Mouse (Mus musculus) cerebellum, postnatal 14 days (tissue): ENCODE results near the gene Tgtp2.
A peak's percentile ranks its signal among the peaks of the same experiment; 100 is the strongest.
"Not testable (repeated sequence)": the region's sequence is repeated elsewhere in the genome, so short reads cannot be mapped to it uniquely, and the experiment has no call there.

Experiments used
- DNase-seq, 2 experiments: peaks; one replicate each; pipeline ENCODE4 v3.0.0; 2021; ENCODE audit warnings: mixed read lengths in 2 of 2

Gene Tgtp2

GRCm38 (mm10) chr11:49063713-49064469, at the start of gene Tgtp2:
Gene Tgtp2, minus strand, starts transcription at chr11:49064206.
- not testable (repeated sequence) for DNase-seq

- no peak for DNase-seq
Observed at GRCm38 (mm10) chr11:49112624-49113219, 48.7 kb upstream of the Tgtp2 start.

- DNase-seq = no peak
Observed at GRCm38 (mm10) chr11:49111000-49111399, 47.0 kb upstream of the Tgtp2 start.

GRCm38 (mm10) chr11:49108833-49109232, 44.8 kb upstream of the Tgtp2 start:
- peak; percentile 8 to 37 for DNase-seq

- DNase-seq = no peak
Observed at GRCm38 (mm10) chr11:49107650-49108537, 43.9 kb upstream of the Tgtp2 start.

GRCm38 (mm10) chr11:49105752-49106151, 41.7 kb upstream of the Tgtp2 start:
- no peak for DNase-seq

- DNase-seq = peak; percentile 90 to 96
Observed at GRCm38 (mm10) chr11:49103047-49103693, 39.2 kb upstream of the Tgtp2 start.

- no peak for DNase-seq
Observed at GRCm38 (mm10) chr11:49101500-49101899, 37.5 kb upstream of the Tgtp2 start.

- no peak for DNase-seq
Observed at GRCm38 (mm10) chr11:49100409-49100808, 36.4 kb upstream of the Tgtp2 start.

- no peak for DNase-seq
Observed at GRCm38 (mm10) chr11:49095367-49095766, 31.4 kb upstream of the Tgtp2 start.

- DNase-seq = no peak
Observed at GRCm38 (mm10) chr11:49093861-49094660, 30.1 kb upstream of the Tgtp2 start.

GRCm38 (mm10) chr11:49092786-49093185, 28.8 kb upstream of the Tgtp2 start:
- no peak for DNase-seq

GRCm38 (mm10) chr11:49092053-49092586, 28.1 kb upstream of the Tgtp2 start:
- DNase-seq = no peak

GRCm38 (mm10) chr11:49091171-49091570, 27.2 kb upstream of the Tgtp2 start:
- DNase-seq = no peak

GRCm38 (mm10) chr11:49090551-49090950, 26.5 kb upstream of the Tgtp2 start:
- no peak for DNase-seq

GRCm38 (mm10) chr11:49089735-49090507, 25.9 kb upstream of the Tgtp2 start:
- no peak for DNase-seq

- no peak for DNase-seq
Observed at GRCm38 (mm10) chr11:49088990-49089652, 25.1 kb upstream of the Tgtp2 start.

- no peak for DNase-seq
Observed at GRCm38 (mm10) chr11:49087830-49088616, 24.0 kb upstream of the Tgtp2 start.

- no peak for DNase-seq
Observed at GRCm38 (mm10) chr11:49086858-49087361, 22.9 kb upstream of the Tgtp2 start.
